Mouse (Mus musculus): Measurements from ENCODE around the gene Cwc25. TPM values are rescaled to one million over a fixed set of nuclear protein-coding genes. Genes with fewer than 3 reads are reported as not detected.
"Not testable (repeated sequence)": the region's sequence is repeated elsewhere in the genome, so short reads cannot be mapped to it uniquely, and the experiment has no call there.

Gene Cwc25
- polyA plus RNA-seq, 1 experiment from 2014 or later: 21.8 TPM

DNA sequence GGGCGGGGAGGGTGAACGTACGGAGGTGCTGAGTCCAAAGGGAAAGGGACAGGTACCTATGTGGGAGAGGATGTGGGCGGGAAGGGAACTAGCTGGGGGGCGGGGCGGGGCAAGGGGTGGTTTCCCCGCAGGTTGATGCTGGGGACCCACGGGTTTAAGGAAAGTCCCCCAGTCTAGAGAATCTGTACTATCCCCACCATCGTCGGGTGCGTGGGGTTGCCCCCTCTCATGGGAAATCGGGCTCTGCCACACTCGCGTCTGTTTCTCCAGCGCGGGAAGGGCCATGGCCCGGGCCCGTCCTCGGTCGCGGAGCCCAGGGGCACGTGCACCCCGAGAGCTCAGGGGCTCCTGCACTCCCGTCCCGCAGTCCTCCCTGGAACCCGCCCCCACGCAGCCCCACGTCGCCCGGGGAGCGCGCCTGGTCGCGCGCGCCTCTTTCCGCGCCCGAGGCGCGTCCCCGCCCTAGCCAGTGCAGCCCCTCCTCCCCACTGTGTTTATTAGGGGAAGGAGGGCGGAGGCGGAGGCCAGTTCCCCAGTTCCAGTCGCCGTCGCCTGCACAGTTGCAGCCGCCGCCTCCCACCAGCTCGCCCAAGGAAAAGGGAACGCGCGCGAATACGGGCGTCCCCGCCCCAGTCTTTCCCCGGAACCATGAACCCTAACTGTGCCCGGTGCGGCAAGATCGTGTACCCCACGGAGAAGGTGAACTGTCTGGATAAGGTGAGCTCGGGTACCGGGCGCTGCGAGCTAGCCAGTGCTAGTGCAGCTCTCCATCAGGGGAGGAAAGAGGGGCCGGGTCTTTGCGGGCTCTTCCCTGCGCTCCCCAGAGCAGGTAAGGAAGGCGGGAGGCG lies 33.0 kb upstream of the Cwc25 start:
- peak; percentile 85 for DNase-seq (ENCODE audit: low spot score)
- no peaks in the 10 kb centered on the region for H3K9me3 ChIP-seq (replicated peaks)
- WGBS: under 1% methylated on average over 70 of the region's 71 CpGs
- 0 out of 2 replicates have a peak, but pooled peaks cover 4% of the 10 kb centered on the region for H3K36me3 ChIP-seq
- 0 out of 2 replicates have a peak, but pooled peaks cover 6% of the 10 kb centered on the region for H3K27me3 ChIP-seq (ENCODE audit: low read depth, poor library complexity, severe bottlenecking)
- peak overlapping the region; percentile 95 for H3K4me3 ChIP-seq
- peak overlapping the region; percentile 93 for H3K27ac ChIP-seq (replicated peaks)
- H3K4me1 ChIP-seq: peaks cover 46% of the 10 kb centered on the region

DNA sequence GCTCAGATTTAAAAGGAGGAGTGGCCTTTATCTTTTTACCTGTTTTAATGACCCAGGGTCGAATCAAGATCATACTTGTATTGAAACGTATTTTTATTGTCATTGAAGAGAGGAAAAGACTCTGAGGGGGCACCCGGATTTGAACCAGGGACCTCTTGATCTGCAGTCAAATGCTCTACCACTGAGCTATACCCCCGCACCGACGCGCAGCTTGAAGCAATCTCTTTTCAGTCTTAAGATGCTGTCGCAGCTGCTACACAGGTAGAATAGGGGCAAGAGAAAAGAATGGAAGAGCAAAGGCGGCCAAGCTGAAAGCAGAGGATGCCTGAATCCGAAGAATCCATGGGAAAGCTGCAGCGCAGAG lies 32.4 kb upstream of the Cwc25 start, which contains the start of gene Lasp1:
Lasp1 (plus strand) TSS at position 219 of the 364 bp plus-strand sequence.
- Histone ChIP-seq H3K27ac (replicated peaks) (peak within 1 kb of the TSS; percentile 93), H3K27me3 (ENCODE audit: low read depth, poor library complexity, severe bottlenecking) (0 out of 2 replicates have a peak, but pooled peaks cover 6% of the 10 kb centered on the region), H3K4me3 (peak within 1 kb of the TSS; percentile 95), H3K4me1 (peaks cover 40% of the 10 kb centered on the region), H3K36me3 (0 out of 2 replicates have a peak, but pooled peaks cover 2% of the 10 kb centered on the region), H3K9me3 (replicated peaks) (no peaks in the 10 kb centered on the region)
- 1% methylated on average over 11 of the region's 11 CpGs for WGBS
- peak; percentile 91 for DNase-seq (ENCODE audit: low spot score)

DNA sequence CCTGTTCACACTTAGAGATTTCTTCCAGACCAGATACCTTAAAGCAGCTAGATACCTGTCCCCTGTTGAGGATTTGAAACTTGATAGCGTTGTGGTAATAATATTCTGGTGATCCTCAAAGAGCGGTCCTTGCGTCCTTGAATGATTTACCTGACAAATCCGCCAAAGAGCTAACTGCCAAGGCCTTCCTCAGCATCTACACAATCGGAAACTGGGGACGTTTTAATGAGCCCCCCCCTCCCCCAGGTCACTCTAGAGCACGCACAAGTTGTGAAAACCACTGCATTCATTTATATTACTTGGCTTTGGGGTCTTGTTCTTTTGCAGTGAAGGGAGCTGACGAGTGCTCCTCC lies 31.7 kb upstream of the Cwc25 start:
- H3K36me3 ChIP-seq: no peaks in the 10 kb centered on the region
- no peak for DNase-seq (ENCODE audit: low spot score)
- 0 out of 2 replicates have a peak, but pooled peaks cover 6% of the 10 kb centered on the region for H3K27me3 ChIP-seq (ENCODE audit: low read depth, poor library complexity, severe bottlenecking)
- no peak overlapping the region for H3K27ac ChIP-seq (replicated peaks)
- peak overlapping the region; percentile 95 for H3K4me3 ChIP-seq
- WGBS: 39% methylated on average over 8 of the region's 8 CpGs
- H3K4me1 ChIP-seq: peaks cover 38% of the 10 kb centered on the region
- H3K9me3 ChIP-seq (replicated peaks): no peaks in the 10 kb centered on the region

DNA sequence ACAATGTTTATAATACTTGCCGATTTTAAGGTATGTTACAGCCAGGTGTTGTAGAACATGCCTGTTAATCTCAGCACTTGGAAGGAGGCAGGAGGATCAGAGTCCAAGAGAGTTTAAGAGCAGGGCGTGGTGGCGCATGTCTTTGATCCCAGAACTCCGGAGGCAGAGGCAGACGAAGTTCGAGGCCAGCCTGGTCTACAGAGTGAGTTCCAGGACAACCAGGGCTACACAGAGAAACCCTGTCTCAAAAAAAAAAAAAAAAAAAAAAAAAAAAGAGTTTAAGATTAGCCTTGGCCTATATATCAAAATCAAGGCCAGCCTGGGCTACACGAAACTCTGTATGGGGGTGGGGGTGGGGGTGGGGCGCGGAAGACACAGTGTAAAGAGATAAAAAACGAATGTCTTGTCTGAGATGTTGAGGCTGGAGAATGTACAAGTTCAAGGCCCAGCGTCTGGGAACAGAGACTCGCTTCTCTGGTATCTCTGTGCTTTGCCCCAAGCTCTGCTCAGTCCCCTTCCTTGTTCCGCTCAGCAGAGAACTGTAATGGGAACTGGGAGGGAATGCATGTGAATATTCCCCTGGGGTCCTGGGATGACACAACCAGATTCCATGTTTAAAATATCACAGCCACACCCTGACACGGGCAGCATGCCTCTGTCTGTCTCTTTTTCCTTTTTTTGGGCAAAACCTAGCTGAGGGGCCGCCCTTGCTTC lies 31.2 kb upstream of the Cwc25 start:
- peak overlapping the region; percentile 95; the same call in 1 of the 2 replicates for H3K4me3 ChIP-seq
- 0 out of 2 replicates have a peak, but pooled peaks cover 6% of the 10 kb centered on the region for H3K27me3 ChIP-seq (ENCODE audit: low read depth, poor library complexity, severe bottlenecking)
- H3K4me1 ChIP-seq: peaks cover 34% of the 10 kb centered on the region
- WGBS: 64% methylated on average over 15 of the region's 15 CpGs
- DNase-seq (ENCODE audit: low spot score): no peak
- H3K9me3 ChIP-seq (replicated peaks): no peaks in the 10 kb centered on the region
- H3K27ac ChIP-seq (replicated peaks): no peak overlapping the region
- H3K36me3 ChIP-seq: no peaks in the 10 kb centered on the region

DNA sequence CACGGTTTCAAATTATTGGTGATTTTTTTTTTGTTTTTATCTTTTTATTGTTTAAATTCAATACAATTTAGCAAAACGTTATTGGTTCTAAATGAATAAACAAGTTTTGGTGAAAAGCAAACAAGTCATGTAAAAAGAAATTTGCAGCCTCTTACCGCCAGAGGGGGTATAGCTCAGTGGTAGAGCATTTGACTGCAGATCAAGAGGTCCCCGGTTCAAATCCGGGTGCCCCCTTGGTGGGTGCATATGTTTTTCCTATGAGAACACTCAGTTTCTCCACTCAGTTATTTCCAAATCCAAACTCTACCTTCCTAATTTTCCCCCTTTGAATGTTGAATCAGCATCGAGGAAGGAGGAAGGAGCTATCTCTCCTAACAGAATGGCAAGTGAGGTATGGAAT lies 30.6 kb upstream of the Cwc25 start:
- WGBS: 5% methylated on average over 6 of the region's 6 CpGs
- peak; percentile 57 for DNase-seq (ENCODE audit: low spot score)
- Histone ChIP-seq H3K36me3 (no peaks in the 10 kb centered on the region), H3K27me3 (ENCODE audit: low read depth, poor library complexity, severe bottlenecking) (0 out of 2 replicates have a peak, but pooled peaks cover 6% of the 10 kb centered on the region), H3K27ac (replicated peaks) (no peak overlapping the region), H3K4me1 (peaks cover 28% of the 10 kb centered on the region), H3K4me3 (no peak overlapping the region), H3K9me3 (replicated peaks) (no peaks in the 10 kb centered on the region)

DNA sequence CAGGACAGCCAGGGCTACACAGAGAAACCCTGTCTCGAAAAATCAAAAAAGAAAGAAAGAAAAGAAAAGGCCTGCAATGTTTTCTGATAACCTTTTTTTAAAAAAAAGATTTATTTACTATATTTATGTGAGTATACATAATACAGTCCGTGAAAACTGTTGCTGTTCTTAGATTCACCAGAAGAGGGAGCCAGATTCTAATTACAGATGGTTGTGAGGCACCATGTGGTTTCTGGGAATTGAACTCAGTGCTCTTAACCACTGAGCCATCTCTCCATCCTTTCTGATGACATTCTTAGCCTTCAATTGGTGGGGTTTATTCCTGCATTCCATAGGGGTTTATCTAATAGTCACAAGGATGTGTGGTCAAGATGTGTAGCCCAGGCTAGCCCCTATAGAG lies 26.8 kb upstream of the Cwc25 start:
- no peak for DNase-seq (ENCODE audit: low spot score)
- 5% methylated on average over 2 of the region's 2 CpGs for WGBS

DNA sequence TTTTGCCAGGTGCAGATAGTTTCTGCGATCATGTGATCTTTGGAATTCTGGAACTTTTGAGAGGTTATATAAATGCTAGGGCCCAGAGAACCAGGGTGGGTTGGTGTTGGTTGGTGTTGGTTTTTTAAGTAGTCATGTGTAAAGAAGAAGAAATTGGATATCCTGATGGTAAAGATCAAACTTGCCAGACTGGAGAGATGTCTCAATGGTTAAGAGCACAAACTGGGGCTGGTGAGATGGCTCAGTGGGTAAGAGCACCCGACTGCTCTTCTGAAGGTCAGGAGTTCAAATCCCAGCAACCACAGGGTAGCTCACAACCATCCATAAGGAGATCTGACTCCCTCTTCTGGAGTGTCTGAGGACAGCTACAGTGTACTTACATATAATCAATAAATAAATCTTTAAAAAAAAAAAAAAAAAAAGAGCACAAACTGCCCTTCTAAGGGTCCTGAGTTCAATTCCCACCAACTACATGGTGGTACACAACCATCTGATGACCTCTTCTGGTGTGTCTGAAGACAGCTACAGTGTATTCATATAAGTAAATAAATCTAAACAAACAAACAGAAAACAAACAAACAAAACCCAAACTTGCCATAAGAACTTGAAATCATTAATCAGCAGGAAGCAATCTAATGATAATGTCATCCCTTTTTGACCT lies 24.6 kb upstream of the Cwc25 start:
- H3K27ac ChIP-seq (replicated peaks); DNase-seq (ENCODE audit: low spot score); H3K9me3 ChIP-seq (replicated peaks); H3K4me1 ChIP-seq; H3K27me3 ChIP-seq (ENCODE audit: low read depth, poor library complexity, severe bottlenecking); H3K36me3 ChIP-seq; H3K4me3 ChIP-seq: not testable (repeated sequence)
- WGBS: 81% methylated on average over 2 of the region's 2 CpGs

More for the DNA sequence above, 26.8 kb upstream of the Cwc25 start:
- Histone ChIP-seq H3K27me3 (ENCODE audit: low read depth, poor library complexity, severe bottlenecking) (0 out of 2 replicates have a peak, but pooled peaks cover 4% of the 10 kb centered on the region), H3K9me3 (replicated peaks) (no peaks in the 10 kb centered on the region), H3K4me1 (peaks cover 5% of the 10 kb centered on the region), H3K4me3 (no peak overlapping the region), H3K36me3 (no peaks in the 10 kb centered on the region), H3K27ac (replicated peaks) (no peak overlapping the region)

DNA sequence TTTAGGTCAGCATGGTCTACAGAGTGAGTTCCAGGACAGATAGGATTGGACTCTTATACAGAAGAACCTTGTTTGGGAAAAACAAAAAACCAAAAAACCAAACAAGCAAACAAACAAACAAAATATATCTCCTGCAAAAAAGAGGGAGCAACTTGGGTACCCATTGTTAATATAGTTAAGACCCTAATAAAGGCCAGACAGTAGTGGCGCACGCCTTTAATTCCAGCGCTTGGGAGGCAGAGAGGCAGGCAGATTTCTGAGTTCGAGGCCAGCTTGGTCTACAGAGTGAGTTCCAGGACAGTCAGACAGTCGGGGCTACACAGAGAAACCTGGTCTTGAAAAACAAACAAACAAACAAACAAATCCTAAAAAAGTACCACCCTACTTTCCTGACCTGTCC lies 23.4 kb upstream of the Cwc25 start:
- 92% methylated on average over 5 of the region's 5 CpGs for WGBS
- H3K4me3 ChIP-seq: no peak overlapping the region
- no peaks in the 10 kb centered on the region for H3K4me1 ChIP-seq
- H3K27ac ChIP-seq (replicated peaks): no peak overlapping the region
- H3K9me3 ChIP-seq (replicated peaks): no peaks in the 10 kb centered on the region
- H3K36me3 ChIP-seq: no peaks in the 10 kb centered on the region
- no peak for DNase-seq (ENCODE audit: low spot score)
- no peaks in the 10 kb centered on the region for H3K27me3 ChIP-seq (ENCODE audit: low read depth, poor library complexity, severe bottlenecking)

DNA sequence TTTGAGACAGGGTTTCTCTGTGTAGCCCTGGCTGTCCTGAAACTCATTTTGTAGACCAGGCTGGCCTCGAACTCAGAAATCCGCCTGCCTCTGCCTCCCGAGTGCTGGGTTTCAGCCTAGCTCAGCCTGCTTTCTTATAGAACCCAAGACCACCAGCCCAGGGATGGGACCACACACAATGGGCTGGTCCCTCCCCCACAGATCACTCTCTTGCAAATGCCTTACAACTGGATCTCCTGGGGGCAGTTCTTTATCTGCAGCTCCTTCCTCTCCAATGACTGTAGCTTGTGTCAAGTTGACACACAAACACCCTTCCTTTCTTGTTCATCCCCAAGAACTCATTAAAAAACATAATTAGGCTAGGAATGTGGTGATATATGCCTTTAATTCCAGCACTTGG lies 21.6 kb upstream of the Cwc25 start:
- WGBS: 84% methylated on average over 3 of the region's 3 CpGs
- Histone ChIP-seq H3K27ac (replicated peaks) (no peak overlapping the region), H3K4me1 (peaks cover 5% of the 10 kb centered on the region), H3K27me3 (ENCODE audit: low read depth, poor library complexity, severe bottlenecking) (no peaks in the 10 kb centered on the region), H3K9me3 (replicated peaks) (no peaks in the 10 kb centered on the region), H3K36me3 (no peaks in the 10 kb centered on the region), H3K4me3 (no peak overlapping the region)
- no peak for DNase-seq (ENCODE audit: low spot score)

DNA sequence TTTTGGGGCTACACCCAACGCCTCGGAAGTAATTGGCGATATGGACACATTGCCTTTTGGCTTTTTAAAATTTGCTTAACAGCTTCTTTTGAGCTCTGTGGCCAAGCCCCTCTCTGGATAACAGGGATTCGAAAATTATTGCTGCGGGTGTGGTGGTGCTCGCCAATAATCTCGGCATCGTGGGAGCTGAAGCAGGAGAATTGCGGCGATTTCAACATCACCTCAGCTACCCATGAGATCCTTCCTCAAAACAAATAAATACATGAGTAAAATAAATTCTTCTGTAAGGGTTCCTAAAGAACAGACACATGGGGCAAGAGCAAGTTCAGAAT lies 16.2 kb upstream of the Cwc25 start:
- Histone ChIP-seq H3K4me1 (peaks cover 25% of the 10 kb centered on the region), H3K9me3 (replicated peaks) (no peaks in the 10 kb centered on the region), H3K36me3 (peaks cover 39% of the 10 kb centered on the region), H3K27ac (replicated peaks) (peak overlapping the region; percentile 99), H3K27me3 (ENCODE audit: low read depth, poor library complexity, severe bottlenecking) (no peaks in the 10 kb centered on the region), H3K4me3 (peak overlapping the region; percentile 99)
- WGBS: 1% methylated on average over 10 of the region's 10 CpGs
- DNase-seq (ENCODE audit: low spot score): no peak

DNA sequence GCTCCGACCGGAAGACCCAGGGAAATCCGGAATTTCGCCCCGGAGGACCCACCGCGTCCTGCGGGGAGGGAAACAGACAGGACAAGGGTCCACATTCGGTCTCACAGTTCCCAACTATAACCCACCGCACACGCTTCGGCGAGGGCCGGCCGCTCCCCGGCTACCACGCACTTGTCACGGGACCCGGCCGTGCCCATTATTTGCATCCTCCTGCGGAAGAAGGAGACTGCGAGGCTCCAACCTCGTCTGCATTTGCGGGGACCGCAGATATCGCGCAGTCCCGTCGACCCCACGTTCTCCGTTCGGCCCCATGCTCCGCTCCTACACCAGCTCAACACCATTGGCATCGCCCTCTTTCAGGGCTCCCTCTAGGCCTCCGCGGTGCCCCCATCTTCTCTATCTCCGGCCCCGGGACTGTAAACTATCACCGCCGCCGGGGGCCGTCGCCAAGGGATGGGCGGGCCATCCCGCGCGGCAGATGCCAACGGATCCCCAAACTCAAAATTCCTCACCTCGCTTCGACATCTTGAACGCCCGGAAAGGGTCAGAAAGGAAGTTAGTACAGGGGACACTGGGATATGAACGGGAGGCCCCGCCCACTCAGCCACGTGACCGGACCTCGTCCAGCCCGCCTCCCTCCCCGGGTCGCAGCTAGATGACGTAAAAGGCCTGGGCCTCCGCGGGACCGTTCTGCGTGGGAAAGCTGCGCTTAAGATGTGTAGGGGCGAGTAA lies 15.6 kb upstream of the Cwc25 start, which contains the start of gene Rpl23:
Rpl23 (minus strand) TSS at position 606 of the 732 bp plus-strand sequence.
- Histone ChIP-seq H3K27me3 (ENCODE audit: low read depth, poor library complexity, severe bottlenecking) (no peaks in the 10 kb centered on the region), H3K9me3 (replicated peaks) (no peaks in the 10 kb centered on the region), H3K36me3 (peaks cover 45% of the 10 kb centered on the region), H3K27ac (replicated peaks) (peak within 1 kb of the TSS; percentile 99), H3K4me1 (peaks cover 25% of the 10 kb centered on the region), H3K4me3 (peak within 1 kb of the TSS; percentile 99)
- peak; percentile 98 for DNase-seq (ENCODE audit: low spot score)
- WGBS: under 1% methylated on average over 67 of the region's 67 CpGs

DNA sequence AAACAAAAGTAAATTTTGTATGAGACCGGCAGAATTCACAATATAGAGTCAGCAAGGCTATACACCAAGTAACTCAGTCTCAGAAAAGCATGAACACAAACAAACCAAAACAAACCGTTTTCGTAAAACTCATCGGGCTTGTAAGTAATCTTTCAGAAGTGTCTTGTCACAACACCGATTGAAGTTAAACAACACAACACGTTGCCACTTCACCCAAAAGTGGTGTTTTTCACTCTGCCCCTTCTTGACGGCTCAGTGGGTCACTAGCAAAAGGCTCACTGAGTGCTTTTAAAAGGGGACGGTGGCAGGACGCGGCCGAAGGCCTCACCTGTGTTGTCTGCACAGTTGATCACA lies 15.1 kb upstream of the Cwc25 start:
- H3K36me3 ChIP-seq: peaks cover 50% of the 10 kb centered on the region
- H3K4me1 ChIP-seq: peaks cover 28% of the 10 kb centered on the region
- H3K27ac ChIP-seq (replicated peaks): peak overlapping the region; percentile 99
- WGBS: 2% methylated on average over 11 of the region's 11 CpGs
- H3K9me3 ChIP-seq (replicated peaks): no peaks in the 10 kb centered on the region
- peak; percentile 21 for DNase-seq (ENCODE audit: low spot score)
- no peaks in the 10 kb centered on the region for H3K27me3 ChIP-seq (ENCODE audit: low read depth, poor library complexity, severe bottlenecking)
- peak overlapping the region; percentile 99 for H3K4me3 ChIP-seq

Measured in midbrain, embryonic 10.5 days (tissue).